ENCODE assay signal across 8 mouse cellular contexts in the genomic region with DNA sequence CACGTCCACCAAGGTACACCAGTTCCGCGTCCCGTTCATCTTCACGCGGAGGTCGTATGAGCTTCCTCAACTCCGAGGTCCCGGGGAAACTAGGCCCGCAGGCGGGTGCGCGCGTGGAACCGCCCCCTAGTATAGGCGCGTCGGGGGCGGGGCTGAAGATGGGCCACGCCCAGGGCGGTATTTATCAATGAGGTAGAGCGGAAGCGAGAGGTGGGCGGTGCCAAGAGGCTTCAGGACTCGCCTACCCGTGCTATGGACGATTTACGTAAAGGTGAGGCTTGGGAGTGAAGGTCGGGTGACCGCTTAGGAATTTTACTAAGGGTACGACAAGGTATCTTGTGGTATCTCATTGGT. TPM values are rescaled to one million over a fixed set of nuclear protein-coding genes. Genes with fewer than 3 reads are reported as not detected.
A peak's percentile ranks its signal among the peaks of the same experiment; 100 is the strongest.
DNase-seq lines count a peak whose midpoint lies in the region; ATAC-seq and TF ChIP-seq lines count a peak whose summit lies in the region.
"Not testable (repeated sequence)": the region's sequence is repeated elsewhere in the genome, so short reads cannot be mapped to it uniquely, and the experiment has no call there.

No protein-coding gene starts in this region.

- not testable (repeated sequence) for TF ChIP-seq CTCF in heart, adult 2 months (IDR thresholded peaks at IDR 0.05)

- peak; percentile 70 for DNase-seq in adrenal gland, postnatal 14 days
- peak; percentile 31 to 54 for DNase-seq in heart, adult 2 months
- DNase-seq in intestine, embryonic 14.5 days (ENCODE audit: low spot score); limb, embryonic 11.5 days (ENCODE audit: low spot score): not testable (repeated sequence)
- peak; percentile 28 for DNase-seq in lung, postnatal 25 days (ENCODE audit: low spot score)
- peak; percentile 65 for DNase-seq in thymus, postnatal 14 days

- not testable (repeated sequence) for H3K9me3 ChIP-seq in embryonic facial prominence, embryonic 12.5 days; intestine, embryonic 14.5 days (ENCODE audit: control insufficient read depth, low read length); limb, embryonic 11.5 days (ENCODE audit: control insufficient read depth, low read length)

- intact Hi-C loops in heart, adult 2 months (cut with DNase I) = not testable (repeated sequence)

- TF ChIP-seq EP300 in heart, adult 2 months (IDR thresholded peaks at IDR 0.05; ENCODE audit: insufficient read depth, low read depth, low read length) = not testable (repeated sequence)

- H3K4me3 ChIP-seq in embryonic facial prominence, embryonic 12.5 days = peak overlapping the region; percentile 29
- H3K4me3 ChIP-seq in heart, adult 2 months; intestine, embryonic 14.5 days (ENCODE audit: low read depth, low read length); limb, embryonic 11.5 days (ENCODE audit: low read depth, low read length): not testable (repeated sequence)

- ATAC-seq in embryonic facial prominence, embryonic 12.5 days (ENCODE audit: insufficient number of reproducible peaks, insufficient read depth, low FRiP score, low TSS enrichment) = peak; percentile 86
- peak; percentile 92 for ATAC-seq in intestine, embryonic 14.5 days (replicated peaks; ENCODE audit: low FRiP score, low TSS enrichment, low read depth)
- peak; percentile 84 for ATAC-seq in limb, embryonic 11.5 days (ENCODE audit: insufficient number of reproducible peaks, low FRiP score, low TSS enrichment, low read depth)
- peak; percentile 95 for ATAC-seq in neutrophil, adult 5-6 weeks (ENCODE audit: extremely low read depth, insufficient number of reproducible peaks, low FRiP score, poor library complexity, severe bottlenecking)

- not testable (repeated sequence) for H3K36me3 ChIP-seq in embryonic facial prominence, embryonic 12.5 days; heart, adult 2 months (ENCODE audit: control insufficient read depth, insufficient read depth, low read length); intestine, embryonic 14.5 days (ENCODE audit: control insufficient read depth, insufficient read depth, low read length); limb, embryonic 11.5 days (ENCODE audit: control insufficient read depth, insufficient read depth, low read length)

- peak overlapping the region; percentile 32; the same call in 1 of the 2 replicates for H3K4me2 ChIP-seq in embryonic facial prominence, embryonic 12.5 days (replicated peaks)
- H3K4me2 ChIP-seq in intestine, embryonic 14.5 days (ENCODE audit: low read length) = peak overlapping the region; percentile 30; the same call in 1 of the 2 replicates
- H3K4me2 ChIP-seq in limb, embryonic 11.5 days (ENCODE audit: low read depth, severe bottlenecking) = not testable (repeated sequence)

- H3K4me1 ChIP-seq in embryonic facial prominence, embryonic 12.5 days; heart, adult 2 months (ENCODE audit: control insufficient read depth, insufficient read depth, low read length); intestine, embryonic 14.5 days (replicated peaks; ENCODE audit: control insufficient read depth, insufficient read depth, low read length); limb, embryonic 11.5 days (ENCODE audit: control insufficient read depth, insufficient read depth, low read length): not testable (repeated sequence)

- not testable (repeated sequence) for H3K27ac ChIP-seq in embryonic facial prominence, embryonic 12.5 days; heart, adult 2 months; intestine, embryonic 14.5 days (ENCODE audit: low read depth); limb, embryonic 11.5 days (replicated peaks; ENCODE audit: low read depth, low read length)

- 1% methylated on average over 17 of the region's 31 CpGs for WGBS in embryonic facial prominence, embryonic 12.5 days
- WGBS in heart, adult 2 months = under 1% methylated on average over 23 of the region's 31 CpGs
- WGBS in intestine, embryonic 14.5 days = under 1% methylated on average over 16 of the region's 31 CpGs
- under 1% methylated on average over 16 of the region's 31 CpGs for WGBS in limb, embryonic 11.5 days

- not testable (repeated sequence) for TF ChIP-seq POLR2A in heart, adult 2 months (IDR thresholded peaks at IDR 0.05; ENCODE audit: insufficient read depth, low read depth, low read length)

- H3K79me2 ChIP-seq in heart, adult 2 months (replicated peaks; ENCODE audit: control insufficient read depth, insufficient read depth, low read length) = not testable (repeated sequence)

- H3K9ac ChIP-seq in embryonic facial prominence, embryonic 12.5 days; heart, adult 2 months (ENCODE audit: low read depth, low read length); intestine, embryonic 14.5 days (ENCODE audit: low read length); limb, embryonic 11.5 days (ENCODE audit: low read length): not testable (repeated sequence)

- H3K27me3 ChIP-seq in embryonic facial prominence, embryonic 12.5 days; heart, adult 2 months (ENCODE audit: control insufficient read depth, insufficient read depth, low read length); intestine, embryonic 14.5 days (replicated peaks; ENCODE audit: control insufficient read depth, insufficient read depth, low read length); limb, embryonic 11.5 days (ENCODE audit: control insufficient read depth, insufficient read depth, low read length): not testable (repeated sequence)

RNA-seq across cellular contexts. Expression of a gene that starts 28.3 kb away (rescaled TPM):
- total RNA-seq in adrenal gland, postnatal 14 days (2021) = 2.0 and 3.3 TPM in 2 replicates
- polyA plus RNA-seq in embryonic facial prominence, embryonic 12.5 days (2016; fragmentation: Nextera tagmentation; extraction: Ambion mirVana) = 7.2 and 8.1 TPM in 2 replicates
- under 1 TPM; 0.25 to 0.50 TPM for total RNA-seq in heart, adult 2 months (2021)
- 0.26 and 0.43 TPM in 2 replicates for polyA plus RNA-seq in heart, adult 2 months (2012; rRNA removed)
- polyA plus RNA-seq in intestine, embryonic 14.5 days (2014; fragmentation: Nextera tagmentation; extraction: Ambion mirVana) = 38.9 and 41.9 TPM in 2 replicates
- polyA plus RNA-seq in limb, embryonic 11.5 days (2014; fragmentation: Nextera tagmentation; extraction: Ambion mirVana) = 3.7 and 4.8 TPM in 2 replicates
- total RNA-seq in neutrophil, adult 5-6 weeks (2017) = not detected in 2 replicates
